Mouse (Mus musculus): Measurements from ENCODE around the gene Rtkn2.

Gene Rtkn2

GRCm38 (mm10) chr10:67977271-67977670, 2.1 kb upstream of the Rtkn2 start:
- CTCF ChIA-PET, result interaction anchor here in 3 of 4 experiments (0.6 kb wide), 3 partner anchors 41 to 1330 kb away, joined by 3 to 21 read pairs (median 4); no protein-coding TSS in a partner anchor
- POLR2A ChIA-PET, result interaction anchor here in 2 of 4 experiments (0.7 kb wide), 2 partner anchors 112 to 825 kb away, joined by 3 to 4 read pairs; no protein-coding TSS in a partner anchor

GRCm38 (mm10) chr10:67983776-67984175, 4.4 kb downstream of the Rtkn2 start:
- ChIA-PET CTCF (interaction anchor here (0.5 to 3.2 kb wide), 15 partner anchors 9 to 322 kb away, joined by 3 to 22 read pairs (median 5); no protein-coding TSS in a partner anchor), POLR2A (interaction anchor here in 3 of 4 experiments (1.0 to 1.2 kb wide), 3 partner anchors 10 to 153 kb away, joined by 4 to 5 read pairs (median 5); no protein-coding TSS in a partner anchor)

- ChIA-PET POLR2A (interaction anchor here in 2 of 4 experiments (0.5 to 1.2 kb wide), 4 partner anchors 9 to 227 kb away, joined by 3 to 5 read pairs (median 4); no protein-coding TSS in a partner anchor), CTCF (interaction anchor here (0.5 to 3.2 kb wide), 20 partner anchors 9 to 633 kb away, joined by 3 to 22 read pairs (median 4); no protein-coding TSS in a partner anchor)
Measured at GRCm38 (mm10) chr10:67984271-67984943, 5.0 kb downstream of the Rtkn2 start.

GRCm38 (mm10) chr10:67985100-67985499, 5.7 kb downstream of the Rtkn2 start:
- ChIA-PET CTCF (interaction anchor here in 2 of 4 experiments (1.1 to 3.2 kb wide), 11 partner anchors 8 to 126 kb away, joined by 3 to 12 read pairs (median 5); no protein-coding TSS in a partner anchor), POLR2A (interaction anchor here in 3 of 4 experiments (0.6 to 1.2 kb wide), 3 partner anchors 12 to 151 kb away, joined by 3 to 5 read pairs (median 3); no protein-coding TSS in a partner anchor)

- ChIA-PET POLR2A (interaction anchor here in 3 of 4 experiments (0.5 to 2.7 kb wide), 4 partner anchors 15 to 254 kb away, joined by 3 to 6 read pairs (median 4); no protein-coding TSS in a partner anchor), CTCF (interaction anchor here in 3 of 4 experiments (0.5 to 2.2 kb wide), 9 partner anchors 9 to 1646 kb away, joined by 3 to 8 read pairs (median 3); no protein-coding TSS in a partner anchor)
Measured at GRCm38 (mm10) chr10:67995356-67995755, 16.0 kb downstream of the Rtkn2 start.

- CTCF ChIA-PET, result interaction anchor here in 3 of 4 experiments (0.9 to 5.5 kb wide), 8 partner anchors 12 to 134 kb away, joined by 3 to 67 read pairs (median 4); partner anchors contain the start of gene Rtkn2 (in 1 of the 3)
- POLR2A ChIA-PET, result interaction anchor here in 1 of 4 experiments (0.5 kb wide), 1 partner anchor 104 kb away, joined by 5 read pairs; no protein-coding TSS in a partner anchor
Measured at GRCm38 (mm10) chr10:67996171-67996570, 16.8 kb downstream of the Rtkn2 start.

GRCm38 (mm10) chr10:67998116-67998635, 18.8 kb downstream of the Rtkn2 start:
- ChIA-PET CTCF (interaction anchor here (0.5 to 5.5 kb wide), 41 partner anchors 8 to 913 kb away, joined by 3 to 67 read pairs (median 4); partner anchors contain the start of genes Rtkn2 (in 2 of the 4) and Zfp365 (in 1 of the 4)), POLR2A (interaction anchor here in 1 of 4 experiments (0.7 to 1.1 kb wide), 5 partner anchors 130 to 285 kb away, joined by 3 to 6 read pairs (median 3); no protein-coding TSS in a partner anchor)

GRCm38 (mm10) chr10:67999170-67999569, 19.8 kb downstream of the Rtkn2 start:
- ChIA-PET POLR2A (interaction anchor here in 1 of 4 experiments (0.7 to 2.0 kb wide), 4 partner anchors 88 to 284 kb away, joined by 3 to 5 read pairs (median 4); no protein-coding TSS in a partner anchor), CTCF (interaction anchor here (0.6 to 5.5 kb wide), 21 partner anchors 9 to 1315 kb away, joined by 3 to 67 read pairs (median 4); partner anchors contain the start of gene Rtkn2 (in 1 of the 4))

- POLR2A ChIA-PET, result interaction anchor here in 1 of 4 experiments (0.6 to 1.0 kb wide), 3 partner anchors 17 to 306 kb away, joined by 3 to 4 read pairs (median 4); no protein-coding TSS in a partner anchor
- CTCF ChIA-PET, result interaction anchor here (0.5 to 5.5 kb wide), 10 partner anchors 9 to 1353 kb away, joined by 3 to 67 read pairs (median 4); no protein-coding TSS in a partner anchor
Measured at GRCm38 (mm10) chr10:68001456-68001855, 22.1 kb downstream of the Rtkn2 start.

GRCm38 (mm10) chr10:68003651-68004422, 24.5 kb downstream of the Rtkn2 start:
- ChIA-PET POLR2A (interaction anchor here in 1 of 4 experiments (0.5 to 1.8 kb wide), 6 partner anchors 9 to 480 kb away, joined by 3 to 5 read pairs (median 4); no protein-coding TSS in a partner anchor), CTCF (interaction anchor here in 3 of 4 experiments (0.6 to 3.1 kb wide), 9 partner anchors 9 to 1021 kb away, joined by 3 to 19 read pairs (median 6); no protein-coding TSS in a partner anchor)

GRCm38 (mm10) chr10:68005404-68005803, 26.0 kb downstream of the Rtkn2 start:
- ChIA-PET POLR2A (interaction anchor here in 3 of 4 experiments (0.7 to 1.3 kb wide), 3 partner anchors 31 to 278 kb away, joined by 3 to 4 read pairs (median 4); no protein-coding TSS in a partner anchor), CTCF (interaction anchor here in 1 of 4 experiments (0.8 kb wide), 1 partner anchor 39 kb away, joined by 3 read pairs; no protein-coding TSS in a partner anchor)

- ChIA-PET CTCF (interaction anchor here in 2 of 4 experiments (0.6 to 1.0 kb wide), 3 partner anchors 8 to 68 kb away, joined by 3 to 4 read pairs (median 3); no protein-coding TSS in a partner anchor), POLR2A (interaction anchor here in 2 of 4 experiments (0.6 to 1.1 kb wide), 2 partner anchors 51 to 131 kb away, joined by 3 to 4 read pairs; no protein-coding TSS in a partner anchor)
Measured at GRCm38 (mm10) chr10:68006491-68006890, 27.1 kb downstream of the Rtkn2 start.

- POLR2A ChIA-PET, result interaction anchor here in 3 of 4 experiments (0.6 to 1.1 kb wide), 3 partner anchors 51 to 235 kb away, joined by 3 to 5 read pairs (median 4); no protein-coding TSS in a partner anchor
Measured at GRCm38 (mm10) chr10:68007103-68007502, 27.7 kb downstream of the Rtkn2 start.

GRCm38 (mm10) chr10:68008198-68008955, 29.0 kb downstream of the Rtkn2 start:
- CTCF ChIA-PET, result interaction anchor here (0.7 to 2.0 kb wide), 11 partner anchors 8 to 149 kb away, joined by 3 to 23 read pairs (median 4); no protein-coding TSS in a partner anchor
- POLR2A ChIA-PET, result interaction anchor here in 3 of 4 experiments (0.6 to 1.9 kb wide), 13 partner anchors 21 to 245 kb away, joined by 3 to 8 read pairs (median 3); partner anchors contain the start of gene Rtkn2 (in 1 of the 3)

More at GRCm38 (mm10) chr10:68007103-68007502, 27.7 kb downstream of the Rtkn2 start:
- CTCF ChIA-PET, result interaction anchor here in 2 of 4 experiments (0.6 to 1.0 kb wide), 3 partner anchors 9 to 68 kb away, joined by 3 to 4 read pairs (median 3); no protein-coding TSS in a partner anchor

- POLR2A ChIA-PET, result interaction anchor here in 3 of 4 experiments (0.8 to 1.9 kb wide), 10 partner anchors 30 to 244 kb away, joined by 3 to 8 read pairs (median 4); partner anchors contain the start of gene Rtkn2 (in 1 of the 3)
- CTCF ChIA-PET, result interaction anchor here (0.6 to 2.0 kb wide), 11 partner anchors 7 to 823 kb away, joined by 3 to 23 read pairs (median 3); no protein-coding TSS in a partner anchor
Measured at GRCm38 (mm10) chr10:68009301-68009700, 29.9 kb downstream of the Rtkn2 start.

GRCm38 (mm10) chr10:68009867-68010266, 30.5 kb downstream of the Rtkn2 start:
- POLR2A ChIA-PET, result interaction anchor here in 2 of 4 experiments (1.1 to 1.9 kb wide), 4 partner anchors 30 to 172 kb away, joined by 3 to 8 read pairs (median 4); partner anchors contain the start of gene Rtkn2 (in 1 of the 2)

More at GRCm38 (mm10) chr10:68009867-68010266, 30.5 kb downstream of the Rtkn2 start:
- CTCF ChIA-PET, result interaction anchor here in 3 of 4 experiments (1.0 to 2.0 kb wide), 6 partner anchors 10 to 148 kb away, joined by 3 to 23 read pairs (median 4); no protein-coding TSS in a partner anchor
